Mouse (Mus musculus): ENCODE data around the gene Ip6k3. TPM values are rescaled to one million over a fixed set of nuclear protein-coding genes. Genes with fewer than 3 reads are reported as not detected.

Ip6k3 gene
- polyA plus RNA-seq, 1 experiment from 2014 or later = 0.26 TPM

- no peak overlapping the region for H3K9ac ChIP-seq (ENCODE audit: low read depth, low read length)
- H3K27ac ChIP-seq (ENCODE audit: low read depth, low read length) = no peak overlapping the region
- 41% methylated on average over 10 of the region's 10 CpGs for WGBS (ENCODE audit: insufficient replicate concordance)
- H3K9me3 ChIP-seq (replicated peaks; ENCODE audit: control insufficient read depth, low read length) = no peaks in the 10 kb centered on the region
- H3K4me1 ChIP-seq (ENCODE audit: control insufficient read depth, insufficient read depth, low read length) = peaks cover 2% of the 10 kb centered on the region; the same call in 1 of the 2 replicates
- H3K36me3 ChIP-seq (ENCODE audit: control insufficient read depth, insufficient read depth, low read length) = peaks cover 28% of the 10 kb centered on the region
- no peak overlapping the region for H3K4me2 ChIP-seq
- H3K27me3 ChIP-seq (ENCODE audit: control insufficient read depth, insufficient read depth, low read length) = peaks cover 3% of the 10 kb centered on the region; the same call in 1 of the 2 replicates
- ATAC-seq (replicated peaks; ENCODE audit: insufficient number of reproducible peaks, low FRiP score, low TSS enrichment) = no peak
- H3K4me3 ChIP-seq (ENCODE audit: low read depth, low read length) = no peak overlapping the region
Observed at GRCm38 (mm10) chr17:27189640-27190216, 22.1 kb upstream of the Ip6k3 start.

GRCm38 (mm10) chr17:27188883-27189282, 21.3 kb upstream of the Ip6k3 start:
- no peak for ATAC-seq (replicated peaks; ENCODE audit: insufficient number of reproducible peaks, low FRiP score, low TSS enrichment)
- H3K4me2 ChIP-seq = no peak overlapping the region
- H3K4me1 ChIP-seq (ENCODE audit: control insufficient read depth, insufficient read depth, low read length) = no peaks in the 10 kb centered on the region
- 67% methylated on average over 9 of the region's 9 CpGs for WGBS (ENCODE audit: insufficient replicate concordance)
- H3K27me3 ChIP-seq (ENCODE audit: control insufficient read depth, insufficient read depth, low read length) = peaks cover 3% of the 10 kb centered on the region; the same call in 1 of the 2 replicates
- no peak overlapping the region for H3K27ac ChIP-seq (ENCODE audit: low read depth, low read length)
- H3K4me3 ChIP-seq (ENCODE audit: low read depth, low read length) = no peak overlapping the region
- H3K36me3 ChIP-seq (ENCODE audit: control insufficient read depth, insufficient read depth, low read length) = peaks cover 28% of the 10 kb centered on the region
- H3K9ac ChIP-seq (ENCODE audit: low read depth, low read length) = no peak overlapping the region
- H3K9me3 ChIP-seq (replicated peaks; ENCODE audit: control insufficient read depth, low read length) = no peaks in the 10 kb centered on the region

GRCm38 (mm10) chr17:27187059-27187458, 19.5 kb upstream of the Ip6k3 start:
- WGBS (ENCODE audit: insufficient replicate concordance) = 52% methylated on average over 5 of the region's 5 CpGs
- peaks cover 3% of the 10 kb centered on the region; the same call in 1 of the 2 replicates for H3K27me3 ChIP-seq (ENCODE audit: control insufficient read depth, insufficient read depth, low read length)
- no peak overlapping the region for H3K27ac ChIP-seq (ENCODE audit: low read depth, low read length)
- H3K9me3 ChIP-seq (replicated peaks; ENCODE audit: control insufficient read depth, low read length) = no peaks in the 10 kb centered on the region
- no peak overlapping the region for H3K9ac ChIP-seq (ENCODE audit: low read depth, low read length)
- no peaks in the 10 kb centered on the region for H3K4me1 ChIP-seq (ENCODE audit: control insufficient read depth, insufficient read depth, low read length)
- no peak for ATAC-seq (replicated peaks; ENCODE audit: insufficient number of reproducible peaks, low FRiP score, low TSS enrichment)
- no peak overlapping the region for H3K4me2 ChIP-seq
- H3K4me3 ChIP-seq (ENCODE audit: low read depth, low read length) = no peak overlapping the region
- peaks cover 18% of the 10 kb centered on the region for H3K36me3 ChIP-seq (ENCODE audit: control insufficient read depth, insufficient read depth, low read length)

- ATAC-seq (replicated peaks; ENCODE audit: insufficient number of reproducible peaks, low FRiP score, low TSS enrichment) = no peak
- Histone ChIP-seq H3K9ac (ENCODE audit: low read depth, low read length) (no peak overlapping the region), H3K4me3 (ENCODE audit: low read depth, low read length) (no peak overlapping the region), H3K9me3 (replicated peaks; ENCODE audit: control insufficient read depth, low read length) (no peaks in the 10 kb centered on the region), H3K36me3 (ENCODE audit: control insufficient read depth, insufficient read depth, low read length) (peaks cover 8% of the 10 kb centered on the region; the same call in 1 of the 2 replicates), H3K4me1 (ENCODE audit: control insufficient read depth, insufficient read depth, low read length) (no peaks in the 10 kb centered on the region), H3K4me2 (no peak overlapping the region), H3K27ac (ENCODE audit: low read depth, low read length) (no peak overlapping the region), H3K27me3 (ENCODE audit: control insufficient read depth, insufficient read depth, low read length) (peaks cover 3% of the 10 kb centered on the region; the same call in 1 of the 2 replicates)
- 82% methylated on average over 3 of the region's 3 CpGs for WGBS (ENCODE audit: insufficient replicate concordance)
Observed at GRCm38 (mm10) chr17:27186068-27186467, 18.5 kb upstream of the Ip6k3 start.

- no peak overlapping the region for H3K4me3 ChIP-seq (ENCODE audit: low read depth, low read length)
- WGBS (ENCODE audit: insufficient replicate concordance) = 86% methylated on average over 12 of the region's 12 CpGs
- no peaks in the 10 kb centered on the region for H3K9me3 ChIP-seq (replicated peaks; ENCODE audit: control insufficient read depth, low read length)
- H3K27me3 ChIP-seq (ENCODE audit: control insufficient read depth, insufficient read depth, low read length) = peaks cover 3% of the 10 kb centered on the region; the same call in 1 of the 2 replicates
- no peak for ATAC-seq (replicated peaks; ENCODE audit: insufficient number of reproducible peaks, low FRiP score, low TSS enrichment)
- no peaks in the 10 kb centered on the region for H3K4me1 ChIP-seq (ENCODE audit: control insufficient read depth, insufficient read depth, low read length)
- no peak overlapping the region for H3K27ac ChIP-seq (ENCODE audit: low read depth, low read length)
- H3K4me2 ChIP-seq = no peak overlapping the region
- H3K9ac ChIP-seq (ENCODE audit: low read depth, low read length) = no peak overlapping the region
- H3K36me3 ChIP-seq (ENCODE audit: control insufficient read depth, insufficient read depth, low read length) = no peaks in the 10 kb centered on the region
Observed at GRCm38 (mm10) chr17:27183667-27184292, 16.2 kb upstream of the Ip6k3 start.

- WGBS (ENCODE audit: insufficient replicate concordance) = 73% methylated on average over 5 of the region's 5 CpGs
- no peak for ATAC-seq (replicated peaks; ENCODE audit: insufficient number of reproducible peaks, low FRiP score, low TSS enrichment)
Observed at GRCm38 (mm10) chr17:27182401-27182800, 14.8 kb upstream of the Ip6k3 start.

GRCm38 (mm10) chr17:27181666-27182065, 14.1 kb upstream of the Ip6k3 start:
- H3K9ac ChIP-seq (ENCODE audit: low read depth, low read length) = no peak overlapping the region
- no peaks in the 10 kb centered on the region for H3K9me3 ChIP-seq (replicated peaks; ENCODE audit: control insufficient read depth, low read length)
- H3K27me3 ChIP-seq (ENCODE audit: control insufficient read depth, insufficient read depth, low read length) = no peaks in the 10 kb centered on the region; the same call in 1 of the 2 replicates
- ATAC-seq (replicated peaks; ENCODE audit: insufficient number of reproducible peaks, low FRiP score, low TSS enrichment) = no peak; the same call in 1 of the 2 replicates
- no peaks in the 10 kb centered on the region for H3K36me3 ChIP-seq (ENCODE audit: control insufficient read depth, insufficient read depth, low read length)
- no peak overlapping the region for H3K27ac ChIP-seq (ENCODE audit: low read depth, low read length)
- no peak overlapping the region for H3K4me3 ChIP-seq (ENCODE audit: low read depth, low read length)
- no peak overlapping the region for H3K4me2 ChIP-seq
- WGBS (ENCODE audit: insufficient replicate concordance) = 31% methylated on average over 3 of the region's 3 CpGs
- H3K4me1 ChIP-seq (ENCODE audit: control insufficient read depth, insufficient read depth, low read length) = no peaks in the 10 kb centered on the region

More at GRCm38 (mm10) chr17:27182401-27182800, 14.8 kb upstream of the Ip6k3 start:
- no peak overlapping the region for H3K9ac ChIP-seq (ENCODE audit: low read depth, low read length)
- H3K4me2 ChIP-seq = no peak overlapping the region
- no peaks in the 10 kb centered on the region for H3K36me3 ChIP-seq (ENCODE audit: control insufficient read depth, insufficient read depth, low read length)
- no peak overlapping the region for H3K27ac ChIP-seq (ENCODE audit: low read depth, low read length)
- no peak overlapping the region for H3K4me3 ChIP-seq (ENCODE audit: low read depth, low read length)
- no peaks in the 10 kb centered on the region; the same call in 1 of the 2 replicates for H3K27me3 ChIP-seq (ENCODE audit: control insufficient read depth, insufficient read depth, low read length)
- no peaks in the 10 kb centered on the region for H3K9me3 ChIP-seq (replicated peaks; ENCODE audit: control insufficient read depth, low read length)
- no peaks in the 10 kb centered on the region for H3K4me1 ChIP-seq (ENCODE audit: control insufficient read depth, insufficient read depth, low read length)

GRCm38 (mm10) chr17:27179681-27180280, 12.2 kb upstream of the Ip6k3 start:
- Histone ChIP-seq H3K27me3 (ENCODE audit: control insufficient read depth, insufficient read depth, low read length) (no peaks in the 10 kb centered on the region), H3K4me1 (ENCODE audit: control insufficient read depth, insufficient read depth, low read length) (no peaks in the 10 kb centered on the region), H3K9me3 (replicated peaks; ENCODE audit: control insufficient read depth, low read length) (no peaks in the 10 kb centered on the region), H3K4me3 (ENCODE audit: low read depth, low read length) (no peak overlapping the region), H3K4me2 (peak overlapping the region; percentile 22; the same call in 1 of the 2 replicates), H3K9ac (ENCODE audit: low read depth, low read length) (no peak overlapping the region), H3K36me3 (ENCODE audit: control insufficient read depth, insufficient read depth, low read length) (no peaks in the 10 kb centered on the region), H3K27ac (ENCODE audit: low read depth, low read length) (no peak overlapping the region)
- no peak for ATAC-seq (replicated peaks; ENCODE audit: insufficient number of reproducible peaks, low FRiP score, low TSS enrichment)
- WGBS (ENCODE audit: insufficient replicate concordance) = 51% methylated on average over 12 of the region's 12 CpGs

All from heart, embryonic 11.5 days (tissue).